Mouse (Mus musculus) spleen, adult 2 months (tissue): Measurements from ENCODE around the gene Spcs2.

Source experiments
- CTCF ChIP-seq: fragments of 200-500 bp; IDR thresholded peaks from 2 replicates; pipeline ENCODE4 v1.5.1; 2011; ENCODE audit warnings: mild to moderate bottlenecking, inconsistent platforms; ENCODE audit not compliant: insufficient read depth, insufficient read length, insufficient replicate concordance; ENCODE audit errors: extremely low read depth
- POLR2A ChIP-seq: fragments of 200-500 bp; IDR thresholded peaks from 2 replicates; pipeline ENCODE4 v1.6.1; 2011; ENCODE audit warnings: low read depth, low read length, inconsistent platforms

GRCm38 (mm10) chr7:99858175-99858812 lies 5.0 kb downstream of the Spcs2 start:
- TF ChIP-seq CTCF (no peak), POLR2A (no peak)
